25 mouse cellular contexts compared by ENCODE assay signal in genomic region chr9:114885564-114885963, GRCm38 (mm10). TPM values are rescaled to one million over a fixed set of nuclear protein-coding genes. Genes with fewer than 3 reads are reported as not detected.
DNase-seq lines count a peak whose midpoint lies in the region; ATAC-seq lines count a peak whose summit lies in the region.
"Had no signal": no experiment of that assay in that cellular context is flagged by ENCODE, and none has a peak within 500 bp of the region (broad histone marks: within the 10 kb centered on the region; RNA-seq: fewer than 3 reads in every experiment).

No protein-coding gene starts in this region.

- no peak overlapping the region for H3K4me2 ChIP-seq in limb, embryonic 12.5 days
- H3K4me2 ChIP-seq in midbrain, embryonic 11.5 days = no peak overlapping the region
- H3K4me2 ChIP-seq in midbrain, embryonic 15.5 days = no peak overlapping the region
- H3K4me2 ChIP-seq in stomach, embryonic 15.5 days = no peak overlapping the region
- H3K4me2 ChIP-seq: hindbrain, embryonic 15.5 days; liver, embryonic 13.5 days; midbrain, embryonic 12.5 days; neural tube, embryonic 13.5 days had no signal

- WGBS in limb, embryonic 12.5 days = 89% methylated on average over 4 of the region's 4 CpGs
- WGBS in limb, embryonic 10.5 days = 85% methylated on average over 4 of the region's 4 CpGs
- 78% methylated on average over 4 of the region's 4 CpGs for WGBS in midbrain, embryonic 11.5 days
- 77% methylated on average over 4 of the region's 4 CpGs for WGBS in midbrain, embryonic 15.5 days
- WGBS in stomach, embryonic 15.5 days = 75% methylated on average over 4 of the region's 4 CpGs

- H3K27me3 ChIP-seq in limb, embryonic 12.5 days = no peaks in the 10 kb centered on the region
- no peaks in the 10 kb centered on the region for H3K27me3 ChIP-seq in limb, embryonic 10.5 days (ENCODE audit: low read depth, poor library complexity, severe bottlenecking)
- no peaks in the 10 kb centered on the region for H3K27me3 ChIP-seq in midbrain, embryonic 11.5 days (ENCODE audit: control insufficient read depth, insufficient read depth, low read length)
- H3K27me3 ChIP-seq in midbrain, embryonic 15.5 days (replicated peaks) = no peaks in the 10 kb centered on the region
- no peaks in the 10 kb centered on the region for H3K27me3 ChIP-seq in stomach, embryonic 15.5 days (replicated peaks)
- H3K27me3 ChIP-seq: hindbrain, embryonic 15.5 days; liver, embryonic 13.5 days; midbrain, embryonic 12.5 days; neural tube, embryonic 13.5 days had no signal

- ATAC-seq in limb, embryonic 12.5 days (ENCODE audit: insufficient number of reproducible peaks, insufficient read depth, low FRiP score, low TSS enrichment, low read depth) = no peak
- ATAC-seq in midbrain, embryonic 11.5 days (ENCODE audit: low FRiP score) = no peak
- no peak for ATAC-seq in midbrain, embryonic 15.5 days (replicated peaks)
- 0 out of 2 replicates have a peak, but pooled peaks have one; percentile 16 for ATAC-seq in stomach, embryonic 15.5 days (ENCODE audit: insufficient read depth, low FRiP score, low read depth)
- ATAC-seq in megakaryocyte progenitor cell, adult 5-6 weeks (replicated peaks; ENCODE audit: poor library complexity) = no peak
- ATAC-seq: forebrain, embryonic 16.5 days; inflammation-experienced regulatory T-cells, adult 6 months had no signal

- H3K9me3 ChIP-seq in limb, embryonic 12.5 days = peaks cover 7% of the 10 kb centered on the region; the same call in 1 of the 2 replicates
- H3K9me3 ChIP-seq in limb, embryonic 10.5 days (replicated peaks) = no peaks in the 10 kb centered on the region
- H3K9me3 ChIP-seq in midbrain, embryonic 11.5 days (ENCODE audit: control insufficient read depth, low read length) = no peaks in the 10 kb centered on the region
- H3K9me3 ChIP-seq in midbrain, embryonic 15.5 days = no peaks in the 10 kb centered on the region
- H3K9me3 ChIP-seq in stomach, embryonic 15.5 days = no peaks in the 10 kb centered on the region
- H3K9me3 ChIP-seq: hindbrain, embryonic 10.5 days; hindbrain, embryonic 15.5 days; liver, embryonic 13.5 days; neural tube, embryonic 13.5 days had no signal

- H3K27ac ChIP-seq in limb, embryonic 12.5 days = peak overlapping the region; percentile 31; the same call in 1 of the 2 replicates
- H3K27ac ChIP-seq in limb, embryonic 10.5 days = no peak overlapping the region
- H3K27ac ChIP-seq in midbrain, embryonic 11.5 days (ENCODE audit: low read depth, low read length) = no peak overlapping the region
- H3K27ac ChIP-seq in midbrain, embryonic 15.5 days = no peak overlapping the region
- H3K27ac ChIP-seq in stomach, embryonic 15.5 days = peak overlapping the region; percentile 73
- H3K27ac ChIP-seq: hindbrain, embryonic 10.5 days; hindbrain, embryonic 15.5 days; layer of hippocampus, adult 2 months; left cerebral cortex, adult 2 months; liver, embryonic 13.5 days; midbrain, embryonic 12.5 days; neural tube, embryonic 13.5 days had no signal

- no peaks in the 10 kb centered on the region for H3K36me3 ChIP-seq in limb, embryonic 12.5 days
- no peaks in the 10 kb centered on the region for H3K36me3 ChIP-seq in limb, embryonic 10.5 days
- H3K36me3 ChIP-seq in midbrain, embryonic 11.5 days (ENCODE audit: control insufficient read depth, insufficient read depth, low read length) = no peaks in the 10 kb centered on the region
- H3K36me3 ChIP-seq in midbrain, embryonic 15.5 days (replicated peaks) = no peaks in the 10 kb centered on the region
- no peaks in the 10 kb centered on the region for H3K36me3 ChIP-seq in stomach, embryonic 15.5 days
- H3K36me3 ChIP-seq: hindbrain, embryonic 10.5 days; hindbrain, embryonic 15.5 days; liver, embryonic 13.5 days; midbrain, embryonic 12.5 days; neural tube, embryonic 13.5 days had no signal

- H3K4me1 ChIP-seq in limb, embryonic 12.5 days (replicated peaks) = peaks cover 5% of the 10 kb centered on the region; the same call in 1 of the 2 replicates
- H3K4me1 ChIP-seq in limb, embryonic 10.5 days = no peaks in the 10 kb centered on the region
- no peaks in the 10 kb centered on the region for H3K4me1 ChIP-seq in midbrain, embryonic 11.5 days (ENCODE audit: control insufficient read depth, insufficient read depth, low read length)
- no peaks in the 10 kb centered on the region for H3K4me1 ChIP-seq in midbrain, embryonic 15.5 days
- no peaks in the 10 kb centered on the region for H3K4me1 ChIP-seq in stomach, embryonic 15.5 days
- H3K4me1 ChIP-seq: hindbrain, embryonic 10.5 days; hindbrain, embryonic 15.5 days; liver, embryonic 13.5 days; midbrain, embryonic 12.5 days had no signal

- H3K9ac ChIP-seq in limb, embryonic 12.5 days (replicated peaks) = no peak overlapping the region
- H3K9ac ChIP-seq in midbrain, embryonic 11.5 days (ENCODE audit: low read length) = no peak overlapping the region
- H3K9ac ChIP-seq in midbrain, embryonic 15.5 days = no peak overlapping the region
- no peak overlapping the region for H3K9ac ChIP-seq in stomach, embryonic 15.5 days
- H3K9ac ChIP-seq: hindbrain, embryonic 15.5 days; liver, embryonic 13.5 days; midbrain, embryonic 12.5 days; neural tube, embryonic 13.5 days had no signal

- no peak for DNase-seq in limb, embryonic 10.5 days (ENCODE audit: low spot score)
- peak; percentile 35 for DNase-seq in midbrain, embryonic 11.5 days (ENCODE audit: low spot score, missing footprints)
- DNase-seq in gastrocnemius, postnatal 10 days = no peak
- DNase-seq: adrenal gland, postnatal 25 days; cerebellum, adult 18-20 months; cerebellum, postnatal 10 days; gastrocnemius, postnatal 14 days; heart, postnatal 14 days; kidney, adult 2 months; kidney, postnatal 36 days; liver, embryonic 13.5 days; right cerebral cortex, postnatal 4 days had no signal

- H3K4me3 ChIP-seq in limb, embryonic 12.5 days (replicated peaks) = no peak overlapping the region
- H3K4me3 ChIP-seq in limb, embryonic 10.5 days = no peak overlapping the region
- H3K4me3 ChIP-seq in midbrain, embryonic 11.5 days (ENCODE audit: low read depth, low read length) = no peak overlapping the region
- no peak overlapping the region for H3K4me3 ChIP-seq in midbrain, embryonic 15.5 days
- no peak overlapping the region for H3K4me3 ChIP-seq in stomach, embryonic 15.5 days (replicated peaks)
- H3K4me3 ChIP-seq: erythroblast, embryonic 14.5 days; hindbrain, embryonic 10.5 days; hindbrain, embryonic 15.5 days; layer of hippocampus, adult 2 months; left cerebral cortex, adult 2 months; liver, embryonic 13.5 days; midbrain, embryonic 12.5 days; neural tube, embryonic 13.5 days had no signal

RNA-seq across cellular contexts. Expression of gene Cmtm8, which starts 41.6 kb away (rescaled TPM):
- 18.8 and 20.1 TPM in 2 replicates for polyA plus RNA-seq in limb, embryonic 12.5 days (2016; fragmentation: Nextera tagmentation; extraction: Ambion mirVana)
- 13.9 and 14.4 TPM in 2 replicates for polyA plus RNA-seq in limb, embryonic 10.5 days (2016; fragmentation: Nextera tagmentation; extraction: Ambion mirVana)
- polyA plus RNA-seq in midbrain, embryonic 11.5 days (2014; fragmentation: Nextera tagmentation; extraction: Ambion mirVana) = 13.6 and 15.5 TPM in 2 replicates
- 7.3 and 7.5 TPM in 2 replicates for polyA plus RNA-seq in midbrain, embryonic 15.5 days (2015; fragmentation: Nextera tagmentation; extraction: Ambion mirVana)
- 63.7 and 66.1 TPM in 2 replicates for polyA plus RNA-seq in stomach, embryonic 15.5 days (2015; fragmentation: Nextera tagmentation; extraction: Ambion mirVana)
- 1 to 10 TPM; 3.1 to 4.3 TPM for total RNA-seq in gastrocnemius, postnatal 10 days (2021)
- 1.0 and 2.8 TPM in 2 replicates for total RNA-seq in megakaryocyte progenitor cell, adult 5-6 weeks (2015)
- total RNA-seq in megakaryocyte progenitor cell, adult 5-6 weeks (2017) = 0.79 and 2.0 TPM in 2 replicates
- polyA plus RNA-seq: inflammation-experienced regulatory T-cells, adult 6 months had no signal

RNA-seq across cellular contexts. Expression of gene Gpd1l, which starts 48.2 kb away (rescaled TPM):
- 8.6 and 10.0 TPM in 2 replicates for polyA plus RNA-seq in limb, embryonic 12.5 days (2016; fragmentation: Nextera tagmentation; extraction: Ambion mirVana)
- 10.6 and 12.6 TPM in 2 replicates for polyA plus RNA-seq in limb, embryonic 10.5 days (2016; fragmentation: Nextera tagmentation; extraction: Ambion mirVana)
- 10.0 and 11.2 TPM in 2 replicates for polyA plus RNA-seq in midbrain, embryonic 11.5 days (2014; fragmentation: Nextera tagmentation; extraction: Ambion mirVana)
- 30.8 and 30.9 TPM in 2 replicates for polyA plus RNA-seq in midbrain, embryonic 15.5 days (2015; fragmentation: Nextera tagmentation; extraction: Ambion mirVana)
- 17.3 and 18.6 TPM in 2 replicates for polyA plus RNA-seq in stomach, embryonic 15.5 days (2015; fragmentation: Nextera tagmentation; extraction: Ambion mirVana)
- total RNA-seq in gastrocnemius, postnatal 10 days (2021) = 10 to 100 TPM; 21.9 to 22.2 TPM
- total RNA-seq in megakaryocyte progenitor cell, adult 5-6 weeks (2015) = 23.9 and 25.2 TPM in 2 replicates
- total RNA-seq in megakaryocyte progenitor cell, adult 5-6 weeks (2017) = 30.0 and 30.9 TPM in 2 replicates

Comparison
In these comparisons a context has a peak if more than half of its experiments do, and no peak if none do; other contexts are left out.
1. H3K27ac ChIP-seq: peak in limb, embryonic 12.5 days (single experiment) and stomach, embryonic 15.5 days (single experiment); none in limb, embryonic 10.5 days (single experiment), midbrain, embryonic 11.5 days (single experiment) and midbrain, embryonic 15.5 days (single experiment).